Mouse (Mus musculus) ES-E14 (cell line): Measurements from ENCODE around the gene Fbxw2.

ENCODE experiments used
- CHD2 ChIP-seq: IDR thresholded peaks from 2 replicates; pipeline ENCODE4 v1.6.1; 2014; ENCODE audit warnings: mild to moderate bottlenecking, low read depth, low read length, inconsistent platforms
- HCFC1 ChIP-seq: IDR thresholded peaks from 2 replicates; pipeline ENCODE4 v1.6.1; 2012; ENCODE audit warnings: low read length, inconsistent platforms, borderline replicate concordance; ENCODE audit not compliant: insufficient read depth
- MAFK ChIP-seq: IDR thresholded peaks from 2 replicates; pipeline ENCODE4 v1.6.1; 2014; ENCODE audit warnings: mild to moderate bottlenecking, low read depth, low read length, inconsistent platforms; ENCODE audit not compliant: insufficient read depth
- ZC3H11A ChIP-seq: IDR thresholded peaks from 2 replicates; pipeline ENCODE4 v1.6.1; 2012; ENCODE audit warnings: low read depth, mild to moderate bottlenecking, inconsistent platforms, low read length, borderline replicate concordance
- ZNF384 ChIP-seq: IDR thresholded peaks from 2 replicates; pipeline ENCODE4 v1.6.1; 2012; ENCODE audit warnings: low read depth, low read length, inconsistent platforms

GRCm38 (mm10) chr2:34795426-34795825, 30.7 kb downstream of the Fbxw2 start:
- TF ChIP-seq ZNF384 (no peak), HCFC1 (no peak), CHD2 (no peak), MAFK (no peak), ZC3H11A (no peak)
